Mouse (Mus musculus) lung, postnatal 4 days (tissue): ENCODE data around the gene Nsmf.

Experiments
- DNase-seq, 2 experiments: peaks; one replicate each; pipeline ENCODE4 v3.0.0; 2021

Gene Nsmf

GRCm38 (mm10) chr2:25054221-25055067 lies at the start of gene Nsmf:
Gene Nsmf, plus strand, starts transcription at chr2:25054355.
- peak; percentile 90 to 92 for DNase-seq

GRCm38 (mm10) chr2:25006767-25007166 lies 47.4 kb upstream of the Nsmf start:
- DNase-seq = no peak

GRCm38 (mm10) chr2:25008250-25008649 lies 45.9 kb upstream of the Nsmf start:
- no peak for DNase-seq

- DNase-seq = no peak
These were observed 31.5 kb upstream of the Nsmf start for GRCm38 (mm10) chr2:25022678-25023077.

GRCm38 (mm10) chr2:25025109-25025508 lies 29.0 kb upstream of the Nsmf start:
- no peak for DNase-seq

GRCm38 (mm10) chr2:25034994-25035393 lies 19.2 kb upstream of the Nsmf start:
- DNase-seq = no peak

- DNase-seq = no peak
These were observed 14.1 kb upstream of the Nsmf start for GRCm38 (mm10) chr2:25040089-25040488.

GRCm38 (mm10) chr2:25050921-25051320 lies 3.2 kb upstream of the Nsmf start:
- DNase-seq = no peak

- no peak for DNase-seq
These were observed 2.7 kb upstream of the Nsmf start for GRCm38 (mm10) chr2:25051450-25051849.

GRCm38 (mm10) chr2:25053101-25053500 lies 1.1 kb upstream of the Nsmf start:
- no peak for DNase-seq

- DNase-seq = peak; percentile 19 to 40
These were observed 882 bp downstream of the Nsmf start for GRCm38 (mm10) chr2:25055068-25055405.

- no peak for DNase-seq
These were observed 1.4 kb downstream of the Nsmf start for GRCm38 (mm10) chr2:25055409-25056155.

GRCm38 (mm10) chr2:25058926-25059325 lies 4.8 kb downstream of the Nsmf start:
- DNase-seq = no peak

- DNase-seq = no peak
These were observed 9.4 kb downstream of the Nsmf start for GRCm38 (mm10) chr2:25063523-25063922.

GRCm38 (mm10) chr2:25064285-25064684 lies 10.1 kb downstream of the Nsmf start:
- no peak for DNase-seq

GRCm38 (mm10) chr2:25065537-25065936 lies 11.4 kb downstream of the Nsmf start:
- no peak for DNase-seq

- no peak for DNase-seq
These were observed 12.4 kb downstream of the Nsmf start for GRCm38 (mm10) chr2:25066552-25066951.

- no peak for DNase-seq
These were observed 15.4 kb downstream of the Nsmf start for GRCm38 (mm10) chr2:25069537-25069936.

GRCm38 (mm10) chr2:25072398-25072797 lies 18.2 kb downstream of the Nsmf start:
- no peak for DNase-seq

- DNase-seq = peak in 1 of 2 experiments; percentile 40
These were observed 21.4 kb downstream of the Nsmf start for GRCm38 (mm10) chr2:25075506-25075905.

GRCm38 (mm10) chr2:25078967-25079366 lies 24.8 kb downstream of the Nsmf start:
- DNase-seq = no peak

- DNase-seq = no peak
These were observed 25.9 kb downstream of the Nsmf start, which contains the start of gene Entpd8 for GRCm38 (mm10) chr2:25080076-25080475. Gene Entpd8, plus strand, starts transcription at chr2:25080304.

GRCm38 (mm10) chr2:25083697-25084096 lies 29.5 kb downstream of the Nsmf start:
- no peak for DNase-seq

- no peak for DNase-seq
These were observed 31.4 kb downstream of the Nsmf start for GRCm38 (mm10) chr2:25085571-25085970.
